Mouse (Mus musculus): ENCODE data around the gene Krtap4-2.

DNA sequence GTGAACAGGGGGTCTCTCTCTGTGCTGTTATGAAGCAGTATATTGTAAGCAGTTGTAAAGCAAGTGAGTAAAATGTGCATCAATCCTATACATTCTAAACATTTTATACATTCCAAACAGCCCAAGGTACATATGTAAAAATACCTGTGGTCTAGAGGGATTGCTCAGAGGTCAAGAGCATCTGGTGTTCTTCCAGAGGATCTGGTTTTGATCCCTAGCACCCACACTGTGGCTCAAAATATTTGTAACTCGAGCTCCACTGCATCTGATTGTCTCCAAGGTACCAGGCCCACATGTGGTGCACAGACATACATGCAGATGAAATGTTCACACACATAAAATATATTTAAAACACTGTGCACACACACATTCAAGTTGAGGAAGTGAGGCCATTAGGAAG lies 6.0 kb upstream of the Krtap4-2 start:
- TF ChIP-seq CTCF (IDR thresholded peaks at IDR 0.05; ENCODE audit: control insufficient read depth, insufficient read depth, insufficient replicate concordance, low read depth, low read length) (no peak), POLR2A (IDR thresholded peaks at IDR 0.05; ENCODE audit: control insufficient read depth, low read depth, low read length) (no peak)

All from testis, adult 2 months (tissue).